Mouse (Mus musculus) midbrain, embryonic 13.5 days (tissue): Measurements from ENCODE around the gene Arhgap23. TPM values are rescaled to one million over a fixed set of nuclear protein-coding genes. Genes with fewer than 3 reads are reported as not detected.

Experiments used
- ATAC-seq: fragments of 200-750 bp; cut with Nextera tagmentation; 2 replicates; pipeline ENCODE4 v1.8.0; 2017; ENCODE audit warnings: mild to moderate bottlenecking, moderate TSS enrichment, moderate library complexity
- H3K27ac ChIP-seq: fragments of 300-500 bp; sonication (generic); 2 replicates; pipeline ENCODE4 v1.5.1; 2015; ENCODE audit warnings: inconsistent platforms, mild to moderate bottlenecking, moderate library complexity
- H3K27me3 ChIP-seq: fragments of 300-500 bp; sonication (generic); 2 replicates; pipeline ENCODE4 v1.6.1; 2015; ENCODE audit warnings: mild to moderate bottlenecking, inconsistent platforms
- H3K36me3 ChIP-seq: fragments of 300-500 bp; sonication (generic); 2 replicates; pipeline ENCODE4 v1.6.1; 2015; ENCODE audit warnings: mild to moderate bottlenecking, inconsistent platforms
- H3K4me1 ChIP-seq: fragments of 300-500 bp; sonication (generic); replicated peaks from 2 replicates; pipeline ENCODE4 v1.6.1; 2015; ENCODE audit warnings: inconsistent platforms
- H3K4me2 ChIP-seq: fragments of 300-500 bp; sonication (generic); replicated peaks from 2 replicates; pipeline ENCODE4 v1.6.1; 2015; ENCODE audit warnings: moderate library complexity, mild to moderate bottlenecking, inconsistent platforms
- H3K4me3 ChIP-seq: fragments of 300-500 bp; sonication (generic); replicated peaks from 2 replicates; pipeline ENCODE4 v1.5.1; 2015; ENCODE audit warnings: mild to moderate bottlenecking, inconsistent platforms
- H3K9ac ChIP-seq: fragments of 300-500 bp; sonication (generic); replicated peaks from 2 replicates; pipeline ENCODE4 v1.6.1; 2015; ENCODE audit warnings: mild to moderate bottlenecking, inconsistent platforms
- H3K9me3 ChIP-seq: fragments of 300-500 bp; sonication (generic); 2 replicates; pipeline ENCODE4 v1.6.1; 2016; ENCODE audit warnings: mild to moderate bottlenecking, inconsistent platforms
- WGBS: fragments of 180-500 bp; shearing (Covaris S2); methylation state at CpG from one replicate; pipeline ENCODE4 v1.1.7; 2015; 5-methylcytosine and 5-hydroxymethylcytosine counted together
- polyA plus RNA-seq: library from polyadenylated mRNA; unstranded; fragments of >200 nt; fragmentation: Nextera tagmentation; extraction: Ambion mirVana; gene quantifications from 2 replicates; pipeline ENCODE4 v1.2.1, GENCODE M21; 2015

Arhgap23 gene
- polyA plus RNA-seq, 1 experiment from 2014 or later, result 6.5 TPM

- Histone ChIP-seq H3K27me3 (no peaks in the 10 kb centered on the region), H3K9me3 (no peaks in the 10 kb centered on the region), H3K9ac (no peak overlapping the region), H3K4me1 (peaks cover 24% of the 10 kb centered on the region), H3K27ac (no peak overlapping the region), H3K4me2 (no peak overlapping the region), H3K36me3 (peaks cover 39% of the 10 kb centered on the region), H3K4me3 (no peak overlapping the region)
- 79% methylated on average over 3 of the region's 3 CpGs for WGBS
- no peak for ATAC-seq
These were observed 97.7 kb downstream of the Arhgap23 start for GRCm38 (mm10) chr11:97513066-97513465.

- no peaks in the 10 kb centered on the region for H3K9me3 ChIP-seq
- H3K9ac ChIP-seq, result no peak overlapping the region
- H3K4me1 ChIP-seq, result peaks cover 25% of the 10 kb centered on the region
- WGBS, result 95% methylated on average over 7 of the region's 7 CpGs
- no peak overlapping the region for H3K4me3 ChIP-seq
- H3K27ac ChIP-seq, result no peak overlapping the region
- no peak overlapping the region for H3K4me2 ChIP-seq
- ATAC-seq, result no peak
- H3K36me3 ChIP-seq, result peaks cover 98% of the 10 kb centered on the region
- no peaks in the 10 kb centered on the region for H3K27me3 ChIP-seq
These were observed 105.2 kb downstream of the Arhgap23 start for GRCm38 (mm10) chr11:97520541-97520940.

GRCm38 (mm10) chr11:97521741-97522474 lies 106.6 kb downstream of the Arhgap23 start:
- 88% methylated on average over 29 of the region's 29 CpGs for WGBS
- peaks cover 98% of the 10 kb centered on the region for H3K36me3 ChIP-seq
- H3K27ac ChIP-seq, result no peak overlapping the region
- no peak for ATAC-seq
- no peaks in the 10 kb centered on the region for H3K27me3 ChIP-seq
- no peak overlapping the region for H3K9ac ChIP-seq
- H3K9me3 ChIP-seq, result no peaks in the 10 kb centered on the region
- no peak overlapping the region for H3K4me2 ChIP-seq
- H3K4me3 ChIP-seq, result no peak overlapping the region
- H3K4me1 ChIP-seq, result peaks cover 25% of the 10 kb centered on the region

- Histone ChIP-seq H3K36me3 (peaks cover 87% of the 10 kb centered on the region), H3K4me3 (no peak overlapping the region), H3K4me2 (no peak overlapping the region), H3K9ac (no peak overlapping the region), H3K9me3 (no peaks in the 10 kb centered on the region), H3K27ac (peak overlapping the region; percentile 75), H3K4me1 (peaks cover 25% of the 10 kb centered on the region), H3K27me3 (no peaks in the 10 kb centered on the region)
- ATAC-seq, result no peak
- WGBS, result 88% methylated on average over 14 of the region's 14 CpGs
These were observed 107.8 kb downstream of the Arhgap23 start for GRCm38 (mm10) chr11:97523107-97523506.

GRCm38 (mm10) chr11:97523827-97524261 lies 108.5 kb downstream of the Arhgap23 start:
- ATAC-seq, result peak; percentile 63
- Histone ChIP-seq H3K36me3 (peaks cover 85% of the 10 kb centered on the region), H3K27me3 (no peaks in the 10 kb centered on the region), H3K4me3 (no peak overlapping the region), H3K9ac (peak overlapping the region; percentile 30; the same call in 1 of the 2 replicates), H3K9me3 (no peaks in the 10 kb centered on the region), H3K27ac (peak overlapping the region; percentile 75), H3K4me2 (no peak overlapping the region; the same call in 1 of the 2 replicates), H3K4me1 (peaks cover 25% of the 10 kb centered on the region)
- 3% methylated on average over 1 of the region's 1 CpGs for WGBS

GRCm38 (mm10) chr11:97524306-97524705 lies 109.0 kb downstream of the Arhgap23 start:
- no peak overlapping the region for H3K4me3 ChIP-seq
- no peak for ATAC-seq
- H3K4me2 ChIP-seq, result no peak overlapping the region
- peaks cover 85% of the 10 kb centered on the region for H3K36me3 ChIP-seq
- H3K27ac ChIP-seq, result peak overlapping the region; percentile 75
- H3K9ac ChIP-seq, result peak overlapping the region; percentile 30; the same call in 1 of the 2 replicates
- peaks cover 25% of the 10 kb centered on the region for H3K4me1 ChIP-seq
- no peaks in the 10 kb centered on the region for H3K9me3 ChIP-seq
- WGBS, result 62% methylated on average over 9 of the region's 9 CpGs
- no peaks in the 10 kb centered on the region for H3K27me3 ChIP-seq

- Histone ChIP-seq H3K9ac (0 out of 2 replicates have a peak overlapping the region, but pooled peaks have one; percentile 23), H3K36me3 (peaks cover 85% of the 10 kb centered on the region), H3K4me3 (no peak overlapping the region)
These were observed 110.0 kb downstream of the Arhgap23 start for GRCm38 (mm10) chr11:97525313-97525712.

GRCm38 (mm10) chr11:97528282-97528808 lies 113.0 kb downstream of the Arhgap23 start:
- 83% methylated on average over 18 of the region's 18 CpGs for WGBS
- H3K9ac ChIP-seq, result no peak overlapping the region
- H3K27ac ChIP-seq, result no peak overlapping the region
- H3K4me3 ChIP-seq, result no peak overlapping the region
- H3K4me1 ChIP-seq, result peaks cover 42% of the 10 kb centered on the region
- peaks cover 66% of the 10 kb centered on the region for H3K36me3 ChIP-seq
- no peaks in the 10 kb centered on the region for H3K9me3 ChIP-seq
- H3K4me2 ChIP-seq, result no peak overlapping the region
- H3K27me3 ChIP-seq, result peaks cover 15% of the 10 kb centered on the region
- no peak for ATAC-seq

More at GRCm38 (mm10) chr11:97525313-97525712, 110.0 kb downstream of the Arhgap23 start:
- no peak overlapping the region for H3K4me2 ChIP-seq
- H3K27me3 ChIP-seq, result no peaks in the 10 kb centered on the region
- ATAC-seq, result no peak
- no peaks in the 10 kb centered on the region for H3K9me3 ChIP-seq
- peak overlapping the region; percentile 75 for H3K27ac ChIP-seq
- H3K4me1 ChIP-seq, result peaks cover 25% of the 10 kb centered on the region
- 93% methylated on average over 6 of the region's 6 CpGs for WGBS

GRCm38 (mm10) chr11:97530069-97530468 lies 114.7 kb downstream of the Arhgap23 start:
- Histone ChIP-seq H3K9me3 (no peaks in the 10 kb centered on the region), H3K36me3 (peaks cover 67% of the 10 kb centered on the region), H3K4me3 (no peak overlapping the region), H3K4me2 (no peak overlapping the region), H3K9ac (no peak overlapping the region), H3K27ac (no peak overlapping the region), H3K4me1 (peaks cover 36% of the 10 kb centered on the region), H3K27me3 (peaks cover 32% of the 10 kb centered on the region)
- no peak for ATAC-seq
- whole genome bisulfite sequencing, result 93% methylated on average over 6 of the region's 6 CpGs

- Histone ChIP-seq H3K9me3 (no peaks in the 10 kb centered on the region), H3K27me3 (peaks cover 41% of the 10 kb centered on the region), H3K27ac (no peak overlapping the region), H3K9ac (no peak overlapping the region; the same call in 1 of the 2 replicates), H3K4me2 (no peak overlapping the region), H3K4me3 (no peak overlapping the region), H3K4me1 (peaks cover 36% of the 10 kb centered on the region), H3K36me3 (peaks cover 63% of the 10 kb centered on the region)
- WGBS, result 59% methylated on average over 5 of the region's 5 CpGs
- ATAC-seq, result no peak
These were observed 115.6 kb downstream of the Arhgap23 start for GRCm38 (mm10) chr11:97530961-97531360.

- Histone ChIP-seq H3K9ac (peak overlapping the region; percentile 29; the same call in 1 of the 2 replicates), H3K36me3 (peaks cover 62% of the 10 kb centered on the region), H3K27me3 (peaks cover 48% of the 10 kb centered on the region), H3K4me3 (peak overlapping the region; percentile 31), H3K27ac (no peak overlapping the region), H3K9me3 (no peaks in the 10 kb centered on the region), H3K4me1 (peaks cover 38% of the 10 kb centered on the region), H3K4me2 (peak overlapping the region; percentile 60)
- WGBS, result 7% methylated on average over 46 of the region's 46 CpGs
- ATAC-seq, result peak; percentile 74
These were observed 116.3 kb downstream of the Arhgap23 start for GRCm38 (mm10) chr11:97531381-97532260.

- 28% methylated on average over 8 of the region's 8 CpGs for WGBS
- no peak overlapping the region for H3K4me2 ChIP-seq
These were observed 117.0 kb downstream of the Arhgap23 start for GRCm38 (mm10) chr11:97532354-97532753.

More at GRCm38 (mm10) chr11:97532354-97532753, 117.0 kb downstream of the Arhgap23 start:
- Histone ChIP-seq H3K4me1 (peaks cover 46% of the 10 kb centered on the region), H3K9ac (no peak overlapping the region), H3K27me3 (peaks cover 55% of the 10 kb centered on the region), H3K9me3 (no peaks in the 10 kb centered on the region), H3K36me3 (peaks cover 58% of the 10 kb centered on the region), H3K27ac (no peak overlapping the region), H3K4me3 (no peak overlapping the region)
- no peak for ATAC-seq
